Mouse (Mus musculus) embryonic facial prominence, embryonic 13.5 days (tissue): ENCODE measurements around the gene Gm17490. TPM values are rescaled to one million over a fixed set of nuclear protein-coding genes. Genes with fewer than 3 reads are reported as not detected.

Experiments
- ATAC-seq: fragments of 200-750 bp; cut with Nextera tagmentation; 2 replicates; pipeline ENCODE4 v1.8.0; 2017; ENCODE audit warnings: low read depth; ENCODE audit not compliant: insufficient number of reproducible peaks, insufficient read depth, low FRiP score, low TSS enrichment
- H3K27ac ChIP-seq: fragments of 300-500 bp; sonication (generic); 2 replicates; pipeline ENCODE4 v1.5.1; 2015; ENCODE audit warnings: moderate library complexity, mild to moderate bottlenecking, inconsistent platforms
- H3K27me3 ChIP-seq: fragments of 300-500 bp; sonication (generic); 2 replicates; pipeline ENCODE4 v1.6.1; 2015; ENCODE audit warnings: mild to moderate bottlenecking, inconsistent platforms
- H3K36me3 ChIP-seq: fragments of 300-500 bp; sonication (generic); 2 replicates; pipeline ENCODE4 v1.6.1; 2015; ENCODE audit warnings: mild to moderate bottlenecking, inconsistent platforms
- H3K4me1 ChIP-seq: fragments of 300-500 bp; sonication (generic); 2 replicates; pipeline ENCODE4 v1.6.1; 2015; ENCODE audit warnings: inconsistent platforms
- H3K4me2 ChIP-seq: fragments of 300-500 bp; sonication (generic); 2 replicates; pipeline ENCODE4 v1.6.1; 2015; ENCODE audit warnings: moderate library complexity, mild to moderate bottlenecking, inconsistent platforms
- H3K4me3 ChIP-seq: fragments of 300-500 bp; sonication (generic); 2 replicates; pipeline ENCODE4 v1.5.1; 2015; ENCODE audit warnings: mild to moderate bottlenecking, inconsistent platforms
- H3K9ac ChIP-seq: fragments of 300-500 bp; sonication (generic); 2 replicates; pipeline ENCODE4 v1.6.1; 2015; ENCODE audit warnings: mild to moderate bottlenecking, inconsistent platforms
- H3K9me3 ChIP-seq: fragments of 300-500 bp; sonication (generic); 2 replicates; pipeline ENCODE4 v1.6.1; 2016; ENCODE audit warnings: inconsistent platforms
- WGBS: fragments of 180-500 bp; shearing (Covaris S2); methylation state at CpG from one replicate; pipeline ENCODE4 v1.1.7; 2015; ENCODE audit warnings: mixed read lengths; 5-methylcytosine and 5-hydroxymethylcytosine counted together
- polyA plus RNA-seq: library from polyadenylated mRNA; unstranded; fragments of >200 nt; fragmentation: Nextera tagmentation; extraction: Ambion mirVana; gene quantifications from 2 replicates; pipeline ENCODE4 v1.2.1, GENCODE M21; 2015

Gene Gm17490
- polyA plus RNA-seq, 1 experiment from 2014 or later = not detected

DNA sequence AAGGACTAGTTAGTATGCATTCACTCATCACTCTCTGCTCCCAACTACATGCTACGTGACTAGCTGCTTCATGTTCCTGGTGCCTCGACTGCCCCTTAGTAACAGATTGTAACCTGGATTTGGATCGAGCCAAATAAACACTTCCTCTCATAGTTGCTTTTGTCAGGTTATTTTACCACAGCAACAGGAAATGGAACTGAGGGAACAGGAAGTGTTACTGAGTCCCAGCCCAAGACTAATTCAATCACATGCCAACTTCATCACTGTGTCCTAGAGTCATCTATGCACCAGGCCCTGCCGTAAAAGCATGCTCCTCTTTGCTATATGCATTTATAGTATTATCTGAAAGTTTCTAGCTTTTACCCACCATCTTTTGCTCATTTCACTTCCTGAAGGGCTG, 38.1 kb downstream of the Gm17490 start:
- 92% methylated on average over 4 of the region's 4 CpGs for WGBS
- no peak overlapping the region for H3K4me2 ChIP-seq
- H3K4me1 ChIP-seq = no peaks in the 10 kb centered on the region
- ATAC-seq = no peak
- no peak overlapping the region for H3K9ac ChIP-seq
- H3K27ac ChIP-seq = no peak overlapping the region
- H3K9me3 ChIP-seq = no peaks in the 10 kb centered on the region
- H3K4me3 ChIP-seq = no peak overlapping the region
- H3K27me3 ChIP-seq = no peaks in the 10 kb centered on the region
- H3K36me3 ChIP-seq = peaks cover 95% of the 10 kb centered on the region

DNA sequence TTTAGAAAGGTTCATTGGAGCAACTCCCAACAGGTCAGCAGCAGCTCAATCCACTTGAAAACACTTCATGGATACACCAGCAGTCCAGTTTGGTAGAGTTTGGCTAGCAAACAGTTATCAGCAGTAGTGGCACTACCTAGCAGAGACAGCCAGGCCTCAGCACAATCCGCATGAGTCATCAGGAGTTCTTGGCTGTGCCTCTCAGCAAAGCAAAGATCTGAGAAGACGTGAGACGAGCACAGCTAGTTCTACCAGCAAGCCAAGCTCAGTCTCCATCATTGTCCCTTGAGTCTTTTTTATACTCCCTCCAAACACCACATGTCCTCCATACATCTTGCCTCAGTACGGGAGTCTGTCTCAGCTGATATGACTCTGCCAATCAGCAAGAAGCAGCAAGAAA, 46.7 kb downstream of the Gm17490 start:
- WGBS = 90% methylated on average over 4 of the region's 4 CpGs
- H3K9ac ChIP-seq = no peak overlapping the region
- 0 out of 2 replicates have a peak, but pooled peaks cover 3% of the 10 kb centered on the region for H3K9me3 ChIP-seq
- H3K4me1 ChIP-seq = no peaks in the 10 kb centered on the region
- H3K27me3 ChIP-seq = no peaks in the 10 kb centered on the region
- H3K36me3 ChIP-seq = peaks cover 22% of the 10 kb centered on the region
- no peak overlapping the region for H3K27ac ChIP-seq
- H3K4me2 ChIP-seq = no peak overlapping the region
- ATAC-seq = no peak
- no peak overlapping the region for H3K4me3 ChIP-seq

DNA sequence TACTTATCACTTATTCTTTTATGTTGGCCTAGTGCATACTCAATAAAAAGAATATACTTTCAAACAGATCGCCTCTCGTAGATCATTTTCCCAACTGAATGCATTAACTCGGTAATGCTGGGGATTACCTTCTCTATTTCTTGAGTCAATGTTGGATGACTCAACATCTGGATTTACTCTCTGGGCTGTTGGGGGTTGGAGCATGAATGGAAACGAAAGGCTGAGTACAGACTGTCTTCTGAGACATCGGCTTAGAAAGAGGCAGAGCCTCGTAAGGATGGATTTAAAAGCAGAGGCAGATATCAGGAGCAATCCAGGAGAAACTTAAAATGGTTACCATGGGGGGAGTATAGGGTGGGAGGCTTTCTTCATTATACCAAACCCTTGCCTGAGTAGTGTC, 47.9 kb downstream of the Gm17490 start:
- Histone ChIP-seq H3K36me3 (peaks cover 13% of the 10 kb centered on the region), H3K27me3 (no peaks in the 10 kb centered on the region), H3K4me2 (no peak overlapping the region), H3K27ac (no peak overlapping the region), H3K4me3 (no peak overlapping the region), H3K4me1 (no peaks in the 10 kb centered on the region), H3K9ac (no peak overlapping the region), H3K9me3 (0 out of 2 replicates have a peak, but pooled peaks cover 3% of the 10 kb centered on the region)
- whole genome bisulfite sequencing = 63% methylated on average over 6 of the region's 6 CpGs
- no peak for ATAC-seq

Other genes starting within 250 kb of the Gm17490 start
- 13.4 and 15.6 TPM in 2 replicates for gene Pfkfb3, start 72.2 kb downstream of the Gm17490 start, polyA plus RNA-seq
- 166 and 170 TPM in 2 replicates for gene Rbm17, start 22.1 kb downstream of the Gm17490 start, polyA plus RNA-seq
- gene Il2ra, start 16.5 kb upstream of the Gm17490 start, polyA plus RNA-seq = not detected in 2 replicates
- gene Il15ra, start 79.0 kb upstream of the Gm17490 start, polyA plus RNA-seq = 0.73 and 1.5 TPM in 2 replicates
- 121 and 139 TPM in 2 replicates for gene Fbh1, start 151.3 kb upstream of the Gm17490 start, polyA plus RNA-seq
- gene Ankrd16, start 151.6 kb upstream of the Gm17490 start, polyA plus RNA-seq = 48.2 and 55.5 TPM in 2 replicates